Mouse (Mus musculus) bone marrow, adult 2 months (tissue): ENCODE measurements around the gene Naif1.

Source experiments
- CTCF ChIP-seq: fragments of 200-500 bp; IDR thresholded peaks from 2 replicates; pipeline ENCODE4 v1.5.1; 2011; ENCODE audit warnings: low read length, control low read depth; ENCODE audit not compliant: control insufficient read depth, insufficient read depth
- POLR2A ChIP-seq: fragments of 200-500 bp; IDR thresholded peaks from 2 replicates; pipeline ENCODE4 v1.6.1; 2011; ENCODE audit warnings: low read depth, mild to moderate bottlenecking, control low read depth, low read length, borderline replicate concordance; ENCODE audit not compliant: control insufficient read depth

DNA sequence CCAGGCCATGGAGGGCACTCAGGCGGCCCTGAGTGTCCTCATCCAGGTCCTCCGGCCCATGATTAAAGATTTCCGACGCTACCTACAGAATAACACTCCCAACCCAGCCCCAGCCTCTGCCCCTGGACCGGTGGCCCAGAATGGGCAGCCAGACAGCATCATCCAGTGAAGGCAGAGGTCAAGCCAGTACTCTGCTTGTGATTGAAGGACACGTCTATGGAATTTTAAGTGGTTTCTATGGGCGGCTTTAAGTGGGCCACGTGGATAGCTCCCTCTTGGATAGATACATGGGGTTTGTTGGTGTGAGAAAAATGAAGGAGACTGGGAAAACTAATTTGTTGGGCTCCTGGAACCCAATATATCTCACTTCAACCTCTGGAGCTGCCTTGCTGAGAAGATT lies 4.8 kb downstream of the Naif1 start:
- TF ChIP-seq POLR2A (no peak), CTCF (no peak)
